Comparison of ENCODE assay signal across 8 mouse cellular contexts in genomic region chr7:17023701-17024100, GRCm38 (mm10). TPM values are rescaled to one million over a fixed set of nuclear protein-coding genes. Genes with fewer than 3 reads are reported as not detected.
A peak's percentile ranks its signal among the peaks of the same experiment; 100 is the strongest.
DNase-seq lines count a peak whose midpoint lies in the region; ATAC-seq and TF ChIP-seq lines count a peak whose summit lies in the region.

No protein-coding gene starts in this region.

- peak overlapping the region; percentile 80 for H3K27ac ChIP-seq in gastrocnemius, adult 2 months
- peak overlapping the region; percentile 63 for H3K27ac ChIP-seq in left cerebral cortex, adult 2 months
- H3K27ac ChIP-seq in heart, embryonic 15.5 days, result peak overlapping the region; percentile 73
- H3K27ac ChIP-seq in liver, postnatal 0 days (ENCODE audit: low read depth), result peak overlapping the region; percentile 76
- no peak overlapping the region for H3K27ac ChIP-seq in forebrain, postnatal 0 days (ENCODE audit: low read depth, low read length)

- H3K4me1 ChIP-seq in heart, embryonic 15.5 days (replicated peaks), result peaks cover 75% of the 10 kb centered on the region
- H3K4me1 ChIP-seq in liver, postnatal 0 days (ENCODE audit: insufficient read depth), result peaks cover 53% of the 10 kb centered on the region
- H3K4me1 ChIP-seq in forebrain, postnatal 0 days (ENCODE audit: insufficient read depth), result peaks cover 11% of the 10 kb centered on the region; the same call in 1 of the 2 replicates

- peak overlapping the region; percentile 20 for H3K9ac ChIP-seq in heart, embryonic 15.5 days
- peak overlapping the region; percentile 42; the same call in 1 of the 2 replicates for H3K9ac ChIP-seq in liver, postnatal 0 days (replicated peaks)
- no peak overlapping the region for H3K9ac ChIP-seq in forebrain, postnatal 0 days

- TF ChIP-seq EP300 in liver, postnatal 0 days (IDR thresholded peaks at IDR 0.05; ENCODE audit: low read depth), result no peak

- peak; percentile 43 for DNase-seq in gastrocnemius, adult 2 months
- no peak for DNase-seq in gastrocnemius, adult 8-10 months (ENCODE audit: low spot score in 2 of 2)
- no peak for DNase-seq in left cerebral cortex, adult 2 months (ENCODE audit: extremely low spot score in 1 of 2, low spot score in 2 of 2)
- no peak for DNase-seq in left cerebral cortex, adult 9 months (ENCODE audit: low spot score in 2 of 2)
- no peak for DNase-seq in liver, postnatal 0 days
- no peak for DNase-seq in layer of hippocampus, postnatal 10 days (ENCODE audit: low spot score in 2 of 2)
- no peak for DNase-seq in forebrain, postnatal 0 days

- peak overlapping the region; percentile 45 for H3K4me3 ChIP-seq in gastrocnemius, adult 2 months
- no peak overlapping the region for H3K4me3 ChIP-seq in left cerebral cortex, adult 2 months
- no peak overlapping the region for H3K4me3 ChIP-seq in heart, embryonic 15.5 days
- no peak overlapping the region for H3K4me3 ChIP-seq in liver, postnatal 0 days (ENCODE audit: low read depth, low read length)
- no peak overlapping the region for H3K4me3 ChIP-seq in forebrain, postnatal 0 days (ENCODE audit: low read depth, low read length)

- no peaks in the 10 kb centered on the region for H3K9me3 ChIP-seq in heart, embryonic 15.5 days (replicated peaks)
- no peaks in the 10 kb centered on the region for H3K9me3 ChIP-seq in liver, postnatal 0 days (ENCODE audit: low read length)
- no peaks in the 10 kb centered on the region for H3K9me3 ChIP-seq in forebrain, postnatal 0 days (ENCODE audit: low read length)

- no peaks in the 10 kb centered on the region for H3K27me3 ChIP-seq in heart, embryonic 15.5 days
- no peaks in the 10 kb centered on the region for H3K27me3 ChIP-seq in liver, postnatal 0 days (ENCODE audit: insufficient read depth, low read length)
- H3K27me3 ChIP-seq in forebrain, postnatal 0 days (ENCODE audit: insufficient read depth, low read length), result no peaks in the 10 kb centered on the region

- ATAC-seq in heart, embryonic 15.5 days (replicated peaks; ENCODE audit: insufficient number of reproducible peaks, insufficient read depth, low FRiP score, low read depth), result no peak
- ATAC-seq in liver, postnatal 0 days, result no peak
- ATAC-seq in forebrain, postnatal 0 days, result no peak

- 34% methylated on average over 4 of the region's 4 CpGs for WGBS in heart, embryonic 15.5 days
- WGBS in liver, postnatal 0 days (ENCODE audit: insufficient replicate concordance), result 36% methylated on average over 4 of the region's 4 CpGs
- whole genome bisulfite sequencing in forebrain, postnatal 0 days, result 89% methylated on average over 4 of the region's 4 CpGs

- peak overlapping the region; percentile 78; the same call in 1 of the 2 replicates for H3K4me2 ChIP-seq in heart, embryonic 15.5 days
- H3K4me2 ChIP-seq in liver, postnatal 0 days (ENCODE audit: low read depth, low read length), result peak overlapping the region; percentile 26; the same call in 1 of the 2 replicates
- no peak overlapping the region for H3K4me2 ChIP-seq in forebrain, postnatal 0 days (ENCODE audit: low read depth)

- intact Hi-C loops in gastrocnemius, adult 2 months (cut with DNase I), result no loop called here
- intact Hi-C loops in left cerebral cortex, adult 2 months (cut with DNase I), result no loop called here

- H3K36me3 ChIP-seq in heart, embryonic 15.5 days, result peaks cover 31% of the 10 kb centered on the region
- H3K36me3 ChIP-seq in liver, postnatal 0 days (replicated peaks; ENCODE audit: insufficient read depth, low read length), result peaks cover 33% of the 10 kb centered on the region
- peaks cover 50% of the 10 kb centered on the region for H3K36me3 ChIP-seq in forebrain, postnatal 0 days (ENCODE audit: insufficient read depth)

- no peak for TF ChIP-seq CTCF in gastrocnemius, adult 2 months (IDR thresholded peaks at IDR 0.05)
- no peak for TF ChIP-seq CTCF in left cerebral cortex, adult 2 months (IDR thresholded peaks at IDR 0.05)
- no peak for TF ChIP-seq CTCF in liver, postnatal 0 days (IDR thresholded peaks at IDR 0.05; ENCODE audit: low read depth)
- no peak for TF ChIP-seq CTCF in forebrain, postnatal 0 days (IDR thresholded peaks at IDR 0.05; ENCODE audit: low read depth)

RNA-seq across cellular contexts. Expression of gene Ppp5c, which starts 4.0 kb away (rescaled TPM):
- total RNA-seq in gastrocnemius, adult 2 months (2021), result 10 to 100 TPM; 64.8 to 65.8 TPM
- 10 to 100 TPM; 53.5 to 62.3 (median 60.6) TPM for total RNA-seq in gastrocnemius, adult 8-10 months (2022)
- total RNA-seq in left cerebral cortex, adult 2 months (2021), result 100 to 1,000 TPM; 163 to 168 TPM
- 82.5 and 99.2 TPM in 2 replicates for polyA plus RNA-seq in heart, embryonic 15.5 days (2015; fragmentation: Nextera tagmentation; extraction: Ambion mirVana)
- polyA plus RNA-seq in liver, postnatal 0 days (2015; fragmentation: Nextera tagmentation; extraction: Ambion mirVana), result 26.9 and 32.1 TPM in 2 replicates
- 100 to 1,000 TPM; 142 to 148 TPM for total RNA-seq in layer of hippocampus, postnatal 10 days (2021)
- total RNA-seq in forebrain, postnatal 0 days (2014; rRNA removed), result 56.6 and 65.7 TPM in 2 replicates
- 129 and 137 TPM in 2 replicates for polyA plus RNA-seq in forebrain, postnatal 0 days (2015; fragmentation: Nextera tagmentation; extraction: Ambion mirVana)

RNA-seq across cellular contexts. Expression of gene Ccdc8, which starts 31.2 kb away (rescaled TPM):
- total RNA-seq in gastrocnemius, adult 2 months (2021), result 1 to 10 TPM in 1 of 2 experiments, under 1 TPM in 1; 0.74 to 1.5 TPM
- under 1 TPM; 0.60 to 0.94 (median 0.76) TPM for total RNA-seq in gastrocnemius, adult 8-10 months (2022)
- 1 to 10 TPM; 2.2 to 2.4 TPM for total RNA-seq in left cerebral cortex, adult 2 months (2021)
- 28.1 and 34.0 TPM in 2 replicates for polyA plus RNA-seq in heart, embryonic 15.5 days (2015; fragmentation: Nextera tagmentation; extraction: Ambion mirVana)
- polyA plus RNA-seq in liver, postnatal 0 days (2015; fragmentation: Nextera tagmentation; extraction: Ambion mirVana), result 1.1 and 1.3 TPM in 2 replicates
- total RNA-seq in layer of hippocampus, postnatal 10 days (2021), result 1 to 10 TPM; 3.7 to 4.4 TPM
- total RNA-seq in forebrain, postnatal 0 days (2014; rRNA removed), result 4.0 and 5.2 TPM in 2 replicates
- 1.5 and 2.0 TPM in 2 replicates for polyA plus RNA-seq in forebrain, postnatal 0 days (2015; fragmentation: Nextera tagmentation; extraction: Ambion mirVana)

RNA-seq across cellular contexts. Expression of gene Hif3a, which starts 38.5 kb away (rescaled TPM):
- total RNA-seq in gastrocnemius, adult 2 months (2021), result 1 to 10 TPM in 1 of 2 experiments, under 1 TPM in 1; 0.84 to 1.6 TPM
- total RNA-seq in gastrocnemius, adult 8-10 months (2022), result 1 to 10 TPM in 2 of 4 experiments, under 1 TPM in 2; 0.75 to 1.7 (median 1.00) TPM
- total RNA-seq in left cerebral cortex, adult 2 months (2021), result 10 to 100 TPM; 12.1 to 12.8 TPM
- polyA plus RNA-seq in heart, embryonic 15.5 days (2015; fragmentation: Nextera tagmentation; extraction: Ambion mirVana), result 36.4 and 44.0 TPM in 2 replicates
- 2.6 and 3.9 TPM in 2 replicates for polyA plus RNA-seq in liver, postnatal 0 days (2015; fragmentation: Nextera tagmentation; extraction: Ambion mirVana)
- total RNA-seq in layer of hippocampus, postnatal 10 days (2021), result 10 to 100 TPM in 1 of 2 experiments, 1 to 10 TPM in 1; 7.4 to 10.1 TPM
- 7.2 and 12.2 TPM in 2 replicates for total RNA-seq in forebrain, postnatal 0 days (2014; rRNA removed)
- polyA plus RNA-seq in forebrain, postnatal 0 days (2015; fragmentation: Nextera tagmentation; extraction: Ambion mirVana), result 1.1 and 2.0 TPM in 2 replicates

RNA-seq across cellular contexts. Expression of gene Gm42372, which starts 40.8 kb away (rescaled TPM):
- not detected for total RNA-seq in gastrocnemius, adult 2 months (2021)
- not detected for total RNA-seq in gastrocnemius, adult 8-10 months (2022)
- total RNA-seq in left cerebral cortex, adult 2 months (2021), result 10 to 100 TPM; 62.3 to 67.7 TPM
- 0.05 and 0.23 TPM in 2 replicates for polyA plus RNA-seq in heart, embryonic 15.5 days (2015; fragmentation: Nextera tagmentation; extraction: Ambion mirVana)
- polyA plus RNA-seq in liver, postnatal 0 days (2015; fragmentation: Nextera tagmentation; extraction: Ambion mirVana), result not detected in 2 replicates
- total RNA-seq in layer of hippocampus, postnatal 10 days (2021), result 10 to 100 TPM; 42.9 to 44.8 TPM
- 34.9 and 40.0 TPM in 2 replicates for total RNA-seq in forebrain, postnatal 0 days (2014; rRNA removed)
- 4.0 and 5.9 TPM in 2 replicates for polyA plus RNA-seq in forebrain, postnatal 0 days (2015; fragmentation: Nextera tagmentation; extraction: Ambion mirVana)

RNA-seq across cellular contexts. Expression of gene Psg16, which starts 50.1 kb away (rescaled TPM):
- under 1 TPM; 0.08 to 0.14 TPM for total RNA-seq in gastrocnemius, adult 2 months (2021)
- total RNA-seq in gastrocnemius, adult 8-10 months (2022), result under 1 TPM in 2 of 4 experiments, not detected in 2; 0.09 to 0.15 TPM
- 1 to 10 TPM; 3.6 to 5.6 TPM for total RNA-seq in left cerebral cortex, adult 2 months (2021)
- 0.08 and 0.16 TPM in 2 replicates for polyA plus RNA-seq in heart, embryonic 15.5 days (2015; fragmentation: Nextera tagmentation; extraction: Ambion mirVana)
- polyA plus RNA-seq in liver, postnatal 0 days (2015; fragmentation: Nextera tagmentation; extraction: Ambion mirVana), result 0.54 and 0.69 TPM in 2 replicates
- total RNA-seq in layer of hippocampus, postnatal 10 days (2021), result 1 to 10 TPM; 4.1 to 5.0 TPM
- total RNA-seq in forebrain, postnatal 0 days (2014; rRNA removed), result 2.3 and 5.1 TPM in 2 replicates
- 3.3 and 5.7 TPM in 2 replicates for polyA plus RNA-seq in forebrain, postnatal 0 days (2015; fragmentation: Nextera tagmentation; extraction: Ambion mirVana)
